Mouse (Mus musculus) natural killer cell, adult 2 months (primary cell): ENCODE results near the gene Ly6g6d.
"Not testable (repeated sequence)": the region's sequence is repeated elsewhere in the genome, so short reads cannot be mapped to it uniquely, and the experiment has no call there.

Source experiments
- DNase-seq, 2 experiments: peaks; one replicate each; pipeline ENCODE4 v3.0.0; 2022; ENCODE audit warnings: low spot score in 2 of 2

The Ly6g6d gene

DNA sequence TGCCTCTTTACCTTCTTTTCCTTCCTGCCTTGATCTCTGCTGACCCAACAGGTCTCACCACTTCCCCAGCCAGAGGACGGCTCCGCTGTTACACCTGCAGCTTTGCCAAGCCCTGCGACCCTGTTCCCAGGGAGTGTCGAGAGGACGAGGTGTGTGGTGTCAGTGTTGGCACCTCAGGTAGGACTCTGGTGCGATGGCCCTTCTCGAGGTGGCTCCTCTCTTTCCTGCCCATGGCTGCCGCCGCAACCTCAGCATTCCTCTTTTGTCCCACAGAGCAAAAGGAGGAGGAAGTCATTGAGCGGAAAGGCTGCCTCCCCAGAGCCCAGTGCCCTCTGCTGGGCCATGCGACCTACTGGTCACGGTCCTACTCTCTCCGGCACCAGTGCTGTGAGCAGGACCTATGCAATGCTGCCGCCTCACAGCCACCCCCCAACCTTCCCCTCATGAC is at the start of gene Ly6g6d:
Gene Ly6g6d, minus strand, starts transcription at position 280 of the 448 bp plus-strand sequence.
- no peak for DNase-seq

GRCm38 (mm10) chr17:35127017-35127416 is 49.2 kb upstream of the Ly6g6d start:
- DNase-seq = no peak

DNA sequence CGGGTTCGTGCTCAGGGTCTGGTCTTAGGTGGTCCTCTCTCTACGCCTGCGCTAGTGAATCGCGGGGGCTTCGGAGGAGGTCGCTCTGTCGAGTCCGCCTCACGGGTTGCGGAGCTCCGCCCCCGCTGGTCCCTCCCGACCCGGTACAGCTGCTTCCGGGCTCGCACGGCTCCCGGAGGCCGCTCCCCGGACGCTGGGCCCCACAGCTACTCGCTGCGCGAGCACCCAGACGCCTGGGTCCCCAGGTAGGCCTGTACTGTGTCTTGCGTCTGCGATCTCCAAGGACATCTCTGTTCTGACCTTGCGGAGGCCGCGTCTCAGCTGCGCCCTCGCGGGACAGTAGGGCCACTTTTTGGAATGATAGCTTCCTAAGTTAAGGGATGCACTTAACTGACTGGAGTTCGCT is 48.3 kb upstream of the Ly6g6d start, which contains the start of gene D17H6S53E:
Gene D17H6S53E, plus strand, starts transcription at position 168 of the 406 bp plus-strand sequence.
- peak; percentile 61 to 75 for DNase-seq

DNA sequence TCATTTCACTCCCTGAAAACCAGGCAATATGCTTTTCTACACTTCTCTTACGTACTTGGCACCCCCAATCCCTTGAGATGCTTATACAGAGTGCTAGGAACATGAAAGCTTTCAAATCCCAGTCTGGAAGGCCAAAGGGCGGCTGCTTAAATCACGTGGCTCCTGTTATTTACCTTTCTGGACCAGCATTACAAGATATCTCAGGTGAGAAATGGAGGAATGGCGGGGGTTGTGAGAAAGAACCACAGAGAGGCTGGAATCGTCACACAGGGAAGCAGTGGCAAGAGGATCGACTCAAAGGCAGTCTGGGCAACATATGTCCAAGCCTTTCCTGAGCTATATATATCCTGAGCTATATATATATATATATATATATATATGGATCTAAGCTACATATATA is 47.7 kb upstream of the Ly6g6d start:
- no peak for DNase-seq

DNA sequence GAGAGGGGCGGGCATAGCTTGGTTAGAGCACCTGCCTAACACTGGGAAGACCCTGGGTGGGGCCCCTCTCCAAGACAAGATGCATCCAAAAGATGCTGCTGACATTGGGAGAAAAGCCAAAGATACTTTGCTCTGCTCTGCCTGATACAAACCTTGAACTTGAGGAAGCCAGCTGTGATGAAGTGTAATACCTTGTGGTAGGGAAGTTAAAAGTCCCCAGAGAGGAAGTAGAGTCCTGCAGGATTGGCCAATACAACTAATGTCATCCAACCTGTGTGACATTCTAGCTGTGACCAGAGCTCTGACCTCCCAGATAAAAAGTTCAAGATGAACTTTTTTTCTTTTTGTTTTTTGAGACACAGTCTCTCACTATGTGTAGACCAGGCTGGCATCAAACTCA is 47.2 kb upstream of the Ly6g6d start:
- DNase-seq = no peak

- not testable (repeated sequence) for DNase-seq
Observed at GRCm38 (mm10) chr17:35124261-35124896, 46.5 kb upstream of the Ly6g6d start.

- DNase-seq = not testable (repeated sequence)
Observed at GRCm38 (mm10) chr17:35123287-35123686, 45.4 kb upstream of the Ly6g6d start.

GRCm38 (mm10) chr17:35121871-35122303 is 44.0 kb upstream of the Ly6g6d start, which contains the start of gene Csnk2b:
Gene Csnk2b, minus strand, starts transcription at chr17:35122053.
- DNase-seq = peak; percentile 38 to 52

DNA sequence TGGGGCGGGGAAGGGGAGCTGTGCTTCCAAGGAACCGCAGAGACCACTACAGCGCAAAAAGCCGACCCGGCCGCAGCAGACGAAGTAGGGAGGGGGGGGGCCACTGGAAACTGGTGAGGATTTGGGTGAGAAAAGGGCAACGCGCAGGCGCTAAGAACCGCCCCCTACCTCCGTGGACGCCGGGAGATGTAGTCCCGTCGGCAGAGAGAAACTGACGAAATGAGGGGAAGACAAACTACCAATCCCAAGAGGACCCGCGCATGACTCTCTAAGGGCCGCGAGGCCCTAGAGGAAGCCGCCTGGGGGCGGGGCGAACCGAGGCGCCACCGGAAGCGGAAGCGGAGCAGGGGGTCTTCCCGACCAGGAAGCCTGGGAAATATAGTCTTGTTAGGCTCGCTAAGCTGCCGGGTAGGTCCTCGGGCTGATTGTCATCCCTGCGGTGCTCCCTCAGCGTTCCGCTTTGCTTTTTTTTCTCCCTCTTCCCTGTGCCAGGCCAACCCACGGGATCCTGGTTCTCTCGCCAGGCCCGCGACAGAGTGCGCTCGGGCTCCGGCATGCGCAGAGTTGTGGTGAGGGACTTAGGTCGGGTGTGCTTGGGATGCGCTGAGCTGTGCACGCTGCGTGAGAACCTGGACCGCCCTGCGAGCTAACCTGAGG is 43.4 kb upstream of the Ly6g6d start, which contains the start of gene Gpank1:
Gene Gpank1, plus strand, starts transcription at position 313 of the 657 bp plus-strand sequence.
- DNase-seq = peak; percentile 97

GRCm38 (mm10) chr17:35120745-35121142 is 42.9 kb upstream of the Ly6g6d start:
- DNase-seq = no peak

GRCm38 (mm10) chr17:35115046-35116019 is 37.5 kb upstream of the Ly6g6d start, which contains the start of gene Ly6g5b:
Gene Ly6g5b, minus strand, starts transcription at chr17:35115428.
- peak; percentile 27 to 52 for DNase-seq

DNA sequence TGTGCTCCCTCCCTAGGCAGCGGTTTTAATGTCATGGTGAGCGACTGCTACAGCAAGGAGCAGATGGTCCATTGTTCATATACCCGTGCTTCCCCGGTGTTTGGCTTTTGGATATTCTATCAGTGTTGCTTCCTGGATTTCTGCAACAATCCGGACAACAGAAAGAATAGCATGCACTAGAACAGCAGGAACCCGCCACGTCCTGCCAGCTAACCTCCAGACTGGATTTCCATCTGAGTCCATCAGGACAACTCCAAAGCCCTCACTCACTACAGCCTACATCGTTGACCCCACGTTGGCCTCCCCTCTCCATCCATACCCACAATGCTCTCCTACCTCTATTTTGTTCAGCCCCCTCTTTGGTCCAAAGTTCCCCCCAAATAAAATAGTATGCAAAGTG is 33.9 kb upstream of the Ly6g6d start:
- DNase-seq = no peak

DNA sequence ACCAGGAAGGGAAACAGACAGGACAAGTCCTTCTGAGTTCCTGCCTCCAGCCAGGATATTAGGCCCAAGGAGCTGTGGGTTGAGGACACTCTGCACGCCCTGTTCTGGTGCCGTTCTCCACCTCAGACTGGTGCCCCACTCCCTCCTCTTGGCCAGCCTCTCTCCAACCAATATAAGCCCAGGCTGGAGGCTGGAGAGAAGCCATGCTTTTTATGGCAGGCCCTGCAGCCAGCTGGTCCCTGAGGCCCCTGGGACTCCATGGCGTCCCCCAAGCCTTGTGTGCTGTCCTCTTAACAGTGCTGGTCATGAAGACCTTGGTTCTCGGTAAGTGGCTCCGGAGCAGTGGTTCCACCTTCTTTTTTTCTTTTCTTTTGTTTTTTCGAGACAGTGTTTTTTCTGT is 30.2 kb upstream of the Ly6g6d start, which contains the start of gene Ly6g5c:
Gene Ly6g5c, plus strand, starts transcription at position 183 of the 400 bp plus-strand sequence.
- no peak for DNase-seq

DNA sequence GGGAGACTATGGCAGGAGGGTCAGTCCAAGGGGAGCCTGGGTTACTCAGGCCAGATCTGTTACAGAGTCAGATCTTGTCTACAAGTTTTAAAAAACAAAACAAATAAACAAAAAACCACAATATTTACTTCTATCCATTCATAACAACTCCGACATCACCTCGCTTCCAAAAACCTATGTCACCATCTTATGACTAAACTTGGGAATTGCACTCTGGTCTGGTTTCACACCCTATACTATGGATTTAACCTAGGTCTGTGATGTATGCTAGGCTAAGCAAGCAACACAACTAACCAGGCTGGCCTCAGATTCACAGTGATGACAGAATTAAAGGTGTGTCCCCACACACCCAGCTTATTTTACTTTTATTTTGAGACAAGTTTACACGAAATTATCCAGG is 28.7 kb upstream of the Ly6g6d start:
- DNase-seq = no peak

GRCm38 (mm10) chr17:35105740-35106389 is 28.0 kb upstream of the Ly6g6d start:
- DNase-seq = no peak

GRCm38 (mm10) chr17:35104754-35105153 is 26.9 kb upstream of the Ly6g6d start:
- DNase-seq = no peak

- no peak for DNase-seq
Observed at GRCm38 (mm10) chr17:35104079-35104478, 26.2 kb upstream of the Ly6g6d start.

DNA sequence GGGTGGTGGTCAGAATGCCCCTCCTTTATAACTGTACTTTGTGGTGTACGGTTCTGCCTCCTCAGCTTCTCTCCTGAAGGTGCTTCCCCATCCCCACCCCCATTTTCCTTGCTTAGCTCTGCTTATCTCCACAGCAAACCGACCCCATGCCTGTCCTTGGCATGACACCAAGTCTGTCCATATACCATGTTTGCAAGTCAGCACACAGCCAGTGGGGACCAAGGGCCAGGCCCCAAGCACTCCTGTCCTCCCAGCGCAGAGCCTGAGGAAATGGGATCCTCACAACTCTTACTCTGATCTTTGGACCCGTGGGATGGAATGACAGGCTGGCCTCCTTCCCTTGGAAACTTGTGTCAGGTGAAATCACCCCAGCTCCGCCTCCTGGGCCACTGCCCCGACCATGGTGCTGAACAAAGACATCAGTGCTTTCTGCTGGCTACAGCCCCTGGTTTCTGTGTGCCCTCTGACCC is 25.4 kb upstream of the Ly6g6d start:
- no peak for DNase-seq

DNA sequence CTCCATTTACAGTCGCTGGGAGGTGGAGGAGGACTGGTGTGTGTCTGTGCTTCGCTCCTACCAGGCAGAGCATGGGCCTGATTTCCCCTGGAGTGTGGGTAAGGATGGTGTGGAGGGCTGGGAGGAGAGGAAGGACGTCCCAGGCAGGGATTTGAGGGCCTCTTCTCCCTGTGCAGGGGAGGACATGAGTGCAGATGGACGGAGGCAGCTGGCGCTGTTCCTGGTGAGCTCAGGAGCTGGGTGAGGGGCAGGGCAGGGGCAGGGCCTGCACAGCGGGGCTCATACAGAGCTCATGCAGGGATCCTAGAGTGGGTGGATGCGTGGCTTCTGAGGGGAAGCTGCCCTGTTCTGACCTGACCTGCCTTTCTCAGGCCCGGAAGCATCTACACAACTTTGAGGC is 24.4 kb upstream of the Ly6g6d start:
- DNase-seq = no peak

DNA sequence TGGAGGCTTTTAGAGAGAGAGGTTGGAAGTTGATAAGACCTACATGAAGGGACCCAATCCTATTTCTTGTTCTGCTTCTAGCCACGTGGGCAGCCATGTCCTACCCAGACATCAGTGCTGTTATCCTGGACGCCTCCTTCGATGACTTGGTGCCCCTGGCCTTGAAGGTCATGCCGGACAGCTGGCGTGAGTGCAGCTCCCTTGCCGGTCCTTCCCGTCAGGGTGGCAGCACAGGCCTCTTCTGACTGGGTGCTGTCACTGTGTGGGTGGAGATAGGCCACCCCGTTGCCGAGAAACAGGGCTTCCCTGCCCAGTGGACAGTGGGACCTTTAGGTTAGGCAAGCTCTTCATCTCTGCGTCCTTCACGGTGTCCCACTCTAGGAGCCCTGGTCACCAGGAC is 23.3 kb upstream of the Ly6g6d start:
- DNase-seq = no peak

- no peak for DNase-seq
Observed at GRCm38 (mm10) chr17:35100196-35100765, 22.4 kb upstream of the Ly6g6d start.
